In the genomic region with DNA sequence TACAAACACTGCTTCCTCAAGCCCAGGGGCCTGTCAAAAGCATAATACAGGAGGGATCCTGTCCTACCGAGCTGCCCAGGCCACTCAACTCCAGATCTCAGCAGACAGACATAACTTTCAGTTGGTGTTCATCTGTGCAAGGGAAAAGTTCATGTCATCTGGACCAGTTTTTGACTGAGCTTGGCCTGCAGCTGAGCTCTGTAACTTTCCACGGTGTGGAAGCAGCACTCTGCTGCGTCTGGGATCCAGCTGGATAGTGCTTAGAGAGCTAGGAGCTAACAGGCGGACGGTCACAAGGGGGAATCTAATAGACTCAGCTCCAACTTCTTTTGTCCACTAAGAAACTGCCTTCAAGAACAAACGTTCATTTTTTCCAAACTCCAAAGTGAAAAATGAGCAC, we compare ENCODE assay signal across 8 mouse cellular contexts.
DNase-seq lines count a peak whose midpoint lies in the region; ATAC-seq lines count a peak whose summit lies in the region.

No protein-coding gene starts in this region.

- H3K9me3 ChIP-seq in heart, embryonic 12.5 days (replicated peaks) = no peaks in the 10 kb centered on the region
- H3K9me3 ChIP-seq in limb, embryonic 10.5 days (replicated peaks) = no peaks in the 10 kb centered on the region

- H3K4me1 ChIP-seq in heart, embryonic 12.5 days (replicated peaks) = no peaks in the 10 kb centered on the region; the same call in 1 of the 2 replicates
- no peaks in the 10 kb centered on the region for H3K4me1 ChIP-seq in limb, embryonic 10.5 days

- WGBS in heart, embryonic 12.5 days = 50% methylated on average over 6 of the region's 6 CpGs
- WGBS in limb, embryonic 10.5 days = 63% methylated on average over 6 of the region's 6 CpGs

- 0 out of 2 replicates have a peak overlapping the region, but pooled peaks have one; percentile 2 for H3K27ac ChIP-seq in heart, embryonic 12.5 days (ENCODE audit: poor library complexity, severe bottlenecking)
- peak overlapping the region; percentile 31 for H3K27ac ChIP-seq in limb, embryonic 10.5 days

- H3K4me3 ChIP-seq in heart, embryonic 12.5 days = no peak overlapping the region
- no peak overlapping the region for H3K4me3 ChIP-seq in limb, embryonic 10.5 days

- H3K36me3 ChIP-seq in heart, embryonic 12.5 days = no peaks in the 10 kb centered on the region
- no peaks in the 10 kb centered on the region for H3K36me3 ChIP-seq in limb, embryonic 10.5 days

- H3K27me3 ChIP-seq in heart, embryonic 12.5 days (replicated peaks) = no peaks in the 10 kb centered on the region
- H3K27me3 ChIP-seq in limb, embryonic 10.5 days (ENCODE audit: low read depth, poor library complexity, severe bottlenecking) = no peaks in the 10 kb centered on the region

- no peak overlapping the region for H3K9ac ChIP-seq in heart, embryonic 12.5 days

- no peak for ATAC-seq in heart, embryonic 12.5 days (ENCODE audit: insufficient number of reproducible peaks, low FRiP score)
- ATAC-seq in megakaryocyte-erythroid progenitor cell, adult 5-6 weeks (replicated peaks; ENCODE audit: low FRiP score, low TSS enrichment, poor library complexity, severe bottlenecking) = no peak
- no peak for ATAC-seq in erythroblast, adult 5-6 weeks (replicated peaks; ENCODE audit: low FRiP score, poor library complexity, severe bottlenecking)

- DNase-seq in MN1 (ENCODE audit: low spot score) = peak; percentile 32
- peak; percentile 17 for DNase-seq in embryo, embryonic 10.5 days (ENCODE audit: low spot score)
- no peak for DNase-seq in limb, embryonic 10.5 days (ENCODE audit: low spot score)
- no peak for DNase-seq in right cerebral cortex, adult 18-20 months
- DNase-seq in B cell, adult 2 months = no peak

- no peak overlapping the region for H3K4me2 ChIP-seq in heart, embryonic 12.5 days

Comparison
In these comparisons a context has a peak if more than half of its experiments do, and no peak if none do; other contexts are left out.
1. DNase-seq: peak in MN1 (single experiment) and embryo, embryonic 10.5 days (single experiment); none in limb, embryonic 10.5 days (single experiment), right cerebral cortex, adult 18-20 months (single experiment) and B cell, adult 2 months (0 of 2).